Mouse (Mus musculus) forebrain, postnatal 0 days (tissue): ENCODE data around the gene Rfx8. TPM values are rescaled to one million over a fixed set of nuclear protein-coding genes. Genes with fewer than 3 reads are reported as not detected.

ENCODE experiments used
- ATAC-seq: fragments of 200-750 bp; cut with Nextera tagmentation; 2 replicates; pipeline ENCODE4 v1.8.0; 2017; ENCODE audit warnings: mild to moderate bottlenecking, moderate library complexity
- DNase-seq: peaks from one replicate; pipeline ENCODE4 v3.0.0-alpha.2; 2015
- H3K27ac ChIP-seq: fragments of 300-500 bp; sonication (generic); 2 replicates; pipeline ENCODE4 v1.5.1; 2014; ENCODE audit warnings: low read depth, mild to moderate bottlenecking, antibody characterized with exemption, low read length, moderate library complexity, mixed read lengths
- H3K27me3 ChIP-seq: fragments of 300-500 bp; sonication (generic); 2 replicates; pipeline ENCODE4 v1.6.1; 2014; ENCODE audit warnings: mild to moderate bottlenecking, low read length, mixed read lengths; ENCODE audit not compliant: insufficient read depth
- H3K36me3 ChIP-seq: fragments of 300-500 bp; sonication (generic); 2 replicates; pipeline ENCODE4 v1.6.1; 2014; ENCODE audit warnings: mild to moderate bottlenecking, moderate library complexity; ENCODE audit not compliant: insufficient read depth
- H3K4me1 ChIP-seq: fragments of 300-500 bp; sonication (generic); 2 replicates; pipeline ENCODE4 v1.6.1; 2014; ENCODE audit warnings: antibody characterized with exemption; ENCODE audit not compliant: insufficient read depth
- H3K4me2 ChIP-seq: fragments of 300-500 bp; sonication (generic); 2 replicates; pipeline ENCODE4 v1.6.1; 2014; ENCODE audit warnings: low read depth, mild to moderate bottlenecking, moderate library complexity
- H3K4me3 ChIP-seq: fragments of 300-500 bp; sonication (generic); 2 replicates; pipeline ENCODE4 v1.5.1; 2014; ENCODE audit warnings: low read depth, low read length, mixed read lengths
- H3K9ac ChIP-seq: fragments of 300-500 bp; sonication (generic); 2 replicates; pipeline ENCODE4 v1.6.1; 2014; ENCODE audit warnings: mild to moderate bottlenecking
- H3K9me3 ChIP-seq: fragments of 300-500 bp; sonication (generic); 2 replicates; pipeline ENCODE4 v1.6.1; 2016; ENCODE audit warnings: low read length
- CTCF ChIP-seq: sonication (generic); IDR thresholded peaks from 2 replicates; pipeline ENCODE4 v1.5.1; 2016; ENCODE audit warnings: antibody characterized with exemption, control low read depth, low read depth
- WGBS: fragments of 180-500 bp; shearing (Covaris S2); extraction: QIAGEN DNeasy Blood & Tissue Kit; methylation state at CpG from one replicate; pipeline ENCODE4 v1.1.7; 2014; 5-methylcytosine and 5-hydroxymethylcytosine counted together
- polyA plus RNA-seq: library from polyadenylated mRNA; unstranded; fragments of >200 nt; fragmentation: Nextera tagmentation; extraction: Ambion mirVana; gene quantifications from 2 replicates; pipeline ENCODE4 v1.2.1, GENCODE M21; 2015
- total RNA-seq: library from RNA; depleted of rRNA; stranded (reverse); fragments of >200 nt; gene quantifications from 2 replicates; pipeline ENCODE4 v1.2.3, GENCODE M21; 2014

The Rfx8 gene
- total and polyA plus RNA-seq, 2 experiments from 2014 or later: 0.22 to 0.52 TPM

GRCm38 (mm10) chr1:39649691-39650434, 70.9 kb downstream of the Rfx8 start:
- TF ChIP-seq CTCF: no peak
- no peaks in the 10 kb centered on the region for H3K9me3 ChIP-seq
- H3K4me1 ChIP-seq: 0 out of 2 replicates have a peak, but pooled peaks cover 6% of the 10 kb centered on the region
- H3K27me3 ChIP-seq: no peaks in the 10 kb centered on the region; the same call in none of the 2 replicates
- ATAC-seq (peak; percentile 38), DNase-seq (peak; percentile 35)
- peak overlapping the region; percentile 60 for H3K4me3 ChIP-seq
- H3K4me2 ChIP-seq: peak overlapping the region; percentile 99
- 0 out of 2 replicates have a peak overlapping the region, but pooled peaks have one; percentile 21 for H3K27ac ChIP-seq
- 16% methylated on average over 17 of the region's 17 CpGs for WGBS
- peak overlapping the region; percentile 64 for H3K9ac ChIP-seq
- H3K36me3 ChIP-seq: no peaks in the 10 kb centered on the region

GRCm38 (mm10) chr1:39648584-39648983, 72.2 kb downstream of the Rfx8 start:
- Histone ChIP-seq H3K4me2 (no peak overlapping the region), H3K27me3 (no peaks in the 10 kb centered on the region; the same call in none of the 2 replicates), H3K4me1 (0 out of 2 replicates have a peak, but pooled peaks cover 6% of the 10 kb centered on the region), H3K4me3 (no peak overlapping the region), H3K9ac (no peak overlapping the region), H3K9me3 (no peaks in the 10 kb centered on the region), H3K36me3 (no peaks in the 10 kb centered on the region), H3K27ac (no peak overlapping the region)
- DNase-seq (no peak), ATAC-seq (no peak)
- no peak for TF ChIP-seq CTCF
- WGBS: 37% methylated on average over 7 of the region's 7 CpGs

GRCm38 (mm10) chr1:39645905-39646759, 74.7 kb downstream of the Rfx8 start:
- peak; percentile 42 for DNase-seq
- H3K27ac ChIP-seq: peak overlapping the region; percentile 54
- H3K4me3 ChIP-seq: no peak overlapping the region
- H3K36me3 ChIP-seq: no peaks in the 10 kb centered on the region
- H3K9me3 ChIP-seq: no peaks in the 10 kb centered on the region
- TF ChIP-seq CTCF: no peak
- WGBS: 29% methylated on average over 8 of the region's 8 CpGs
- no peak overlapping the region for H3K9ac ChIP-seq
- H3K4me2 ChIP-seq: no peak overlapping the region
- ATAC-seq: peak; percentile 60
- H3K27me3 ChIP-seq: no peaks in the 10 kb centered on the region
- 0 out of 2 replicates have a peak, but pooled peaks cover 6% of the 10 kb centered on the region for H3K4me1 ChIP-seq

- Histone ChIP-seq H3K9ac (no peak overlapping the region), H3K4me1 (0 out of 2 replicates have a peak, but pooled peaks cover 6% of the 10 kb centered on the region), H3K9me3 (no peaks in the 10 kb centered on the region), H3K36me3 (no peaks in the 10 kb centered on the region), H3K4me2 (no peak overlapping the region), H3K27ac (no peak overlapping the region), H3K4me3 (no peak overlapping the region), H3K27me3 (no peaks in the 10 kb centered on the region)
- no peak for TF ChIP-seq CTCF
- no peak for DNase-seq
- ATAC-seq: no peak
- 55% methylated on average over 1 of the region's 1 CpGs for WGBS
Measured at GRCm38 (mm10) chr1:39644333-39644732, 76.5 kb downstream of the Rfx8 start.

- no peak overlapping the region for H3K9ac ChIP-seq
- H3K4me3 ChIP-seq: no peak overlapping the region
- peak; percentile 19; the same call in 1 of the 2 replicates for TF ChIP-seq CTCF
- H3K9me3 ChIP-seq: no peaks in the 10 kb centered on the region
- no peak for DNase-seq
- no peaks in the 10 kb centered on the region for H3K36me3 ChIP-seq
- no peak for ATAC-seq
- no peak overlapping the region for H3K27ac ChIP-seq
- H3K4me2 ChIP-seq: no peak overlapping the region
- WGBS: 86% methylated on average over 7 of the region's 7 CpGs
- 0 out of 2 replicates have a peak, but pooled peaks cover 6% of the 10 kb centered on the region for H3K4me1 ChIP-seq
- no peaks in the 10 kb centered on the region for H3K27me3 ChIP-seq
Measured at GRCm38 (mm10) chr1:39641667-39642066, 79.1 kb downstream of the Rfx8 start.

- TF ChIP-seq CTCF: no peak
- ATAC-seq: no peak
Measured at GRCm38 (mm10) chr1:39637139-39637538, 83.7 kb downstream of the Rfx8 start.

More at GRCm38 (mm10) chr1:39637139-39637538, 83.7 kb downstream of the Rfx8 start:
- WGBS: 50% methylated on average over 8 of the region's 8 CpGs
- no peak overlapping the region for H3K27ac ChIP-seq
- H3K36me3 ChIP-seq: no peaks in the 10 kb centered on the region
- H3K27me3 ChIP-seq: no peaks in the 10 kb centered on the region
- no peaks in the 10 kb centered on the region for H3K4me1 ChIP-seq
- no peak overlapping the region for H3K4me2 ChIP-seq
- no peak overlapping the region for H3K9ac ChIP-seq
- no peak overlapping the region for H3K4me3 ChIP-seq
- no peak for DNase-seq
- H3K9me3 ChIP-seq: no peaks in the 10 kb centered on the region
